Mouse (Mus musculus) limb, embryonic 14.5 days (tissue): Measurements from ENCODE around the gene Rpl32. TPM values are rescaled to one million over a fixed set of nuclear protein-coding genes. Genes with fewer than 3 reads are reported as not detected.
A peak's percentile ranks its signal among the peaks of the same experiment; 100 is the strongest.

Source experiments
- ATAC-seq: fragments of 200-750 bp; cut with Nextera tagmentation; 2 replicates; pipeline ENCODE4 v1.8.0; 2017; ENCODE audit warnings: low read depth, moderate number of reproducible peaks, moderate TSS enrichment; ENCODE audit not compliant: low FRiP score
- DNase-seq: peaks from one replicate; pipeline ENCODE4 v3.0.0-alpha.2; 2015; ENCODE audit warnings: low spot score
- H3K27ac ChIP-seq: fragments of 300-500 bp; sonication (generic); replicated peaks from 2 replicates; pipeline ENCODE4 v1.5.1; 2014; ENCODE audit warnings: low read depth, mild to moderate bottlenecking, low read length, moderate library complexity, mixed read lengths
- H3K27me3 ChIP-seq: fragments of 300-500 bp; sonication (generic); 2 replicates; pipeline ENCODE4 v1.6.1; 2014; ENCODE audit warnings: low read length, mixed read lengths; ENCODE audit not compliant: control insufficient read depth, insufficient read depth
- H3K36me3 ChIP-seq: fragments of 300-500 bp; sonication (generic); 2 replicates; pipeline ENCODE4 v1.6.1; 2014; ENCODE audit warnings: mild to moderate bottlenecking, low read length, moderate library complexity, mixed read lengths; ENCODE audit not compliant: control insufficient read depth, insufficient read depth
- H3K4me1 ChIP-seq: fragments of 300-500 bp; sonication (generic); 2 replicates; pipeline ENCODE4 v1.6.1; 2014; ENCODE audit warnings: antibody characterized with exemption, low read length, mixed read lengths; ENCODE audit not compliant: control insufficient read depth, insufficient read depth
- H3K4me2 ChIP-seq: fragments of 300-500 bp; sonication (generic); replicated peaks from 2 replicates; pipeline ENCODE4 v1.6.1; 2014; ENCODE audit warnings: low read depth, mild to moderate bottlenecking, low read length, moderate library complexity; ENCODE audit not compliant: severe bottlenecking
- H3K4me3 ChIP-seq: fragments of 300-500 bp; sonication (generic); replicated peaks from 2 replicates; pipeline ENCODE4 v1.5.1; 2014; ENCODE audit warnings: low read length
- H3K9ac ChIP-seq: fragments of 300-500 bp; sonication (generic); 2 replicates; pipeline ENCODE4 v1.6.1; 2014; ENCODE audit warnings: mild to moderate bottlenecking, low read depth, low read length, moderate library complexity; ENCODE audit not compliant: severe bottlenecking
- H3K9me3 ChIP-seq: fragments of 300-500 bp; sonication (generic); 2 replicates; pipeline ENCODE4 v1.6.1; 2016; ENCODE audit warnings: low read length; ENCODE audit not compliant: control insufficient read depth
- POLR2A ChIP-seq: fragments of 200-500 bp; IDR thresholded peaks from 2 replicates; pipeline ENCODE4 v1.8.0; 2012; ENCODE audit warnings: inconsistent platforms, mild to moderate bottlenecking, moderate library complexity, borderline replicate concordance; ENCODE audit not compliant: insufficient read depth, insufficient read length; ENCODE audit errors: extremely low read depth
- WGBS: fragments of 180-500 bp; shearing (Covaris S2); extraction: QIAGEN DNeasy Blood & Tissue Kit; methylation state at CpG from one replicate; pipeline ENCODE4 v1.1.7; 2014; 5-methylcytosine and 5-hydroxymethylcytosine counted together
- polyA plus RNA-seq, 2 experiments: library from polyadenylated mRNA; depleted of rRNA in 1 of 2; stranded (reverse) in 1 of 2; unstranded in 1 of 2; fragments of >200 nt; fragmentation: Nextera tagmentation in 1 of 2; extraction: Ambion mirVana in 1 of 2; gene quantifications; 2 replicates each; pipeline versions ENCODE4 v1.2.1 to v1.2.3; 2012 to 2014

Rpl32 gene
- polyA plus RNA-seq, 2 experiments = 2,604 to 2,685 TPM

DNA sequence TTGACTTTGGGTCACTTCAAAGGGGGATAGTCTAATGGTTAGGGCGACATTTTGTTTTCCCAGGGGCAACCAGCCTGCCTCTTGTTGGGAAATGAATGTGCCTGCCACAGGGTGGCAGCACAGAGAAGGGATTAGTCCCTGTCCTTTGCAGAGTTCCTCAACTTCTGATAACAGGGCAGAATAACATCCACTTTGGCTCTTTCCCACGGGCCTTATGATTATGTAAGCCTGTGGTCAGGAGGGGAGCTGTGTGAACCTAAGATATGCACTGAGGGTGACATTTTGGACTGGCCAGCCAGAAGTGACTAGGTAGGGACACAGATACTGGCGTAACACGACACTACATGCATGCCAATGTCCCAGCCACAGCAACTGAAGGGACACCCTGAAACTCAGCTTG is 5.6 kb upstream of the Rpl32 start:
- Histone ChIP-seq H3K9ac (no peak overlapping the region), H3K36me3 (no peaks in the 10 kb centered on the region), H3K27me3 (no peaks in the 10 kb centered on the region), H3K4me3 (no peak overlapping the region), H3K4me2 (no peak overlapping the region), H3K27ac (no peak overlapping the region), H3K4me1 (no peaks in the 10 kb centered on the region), H3K9me3 (no peaks in the 10 kb centered on the region)
- WGBS = 32% methylated on average over 4 of the region's 4 CpGs
- DNase-seq (peak; percentile 48), ATAC-seq (no peak)
- TF ChIP-seq POLR2A = no peak

DNA sequence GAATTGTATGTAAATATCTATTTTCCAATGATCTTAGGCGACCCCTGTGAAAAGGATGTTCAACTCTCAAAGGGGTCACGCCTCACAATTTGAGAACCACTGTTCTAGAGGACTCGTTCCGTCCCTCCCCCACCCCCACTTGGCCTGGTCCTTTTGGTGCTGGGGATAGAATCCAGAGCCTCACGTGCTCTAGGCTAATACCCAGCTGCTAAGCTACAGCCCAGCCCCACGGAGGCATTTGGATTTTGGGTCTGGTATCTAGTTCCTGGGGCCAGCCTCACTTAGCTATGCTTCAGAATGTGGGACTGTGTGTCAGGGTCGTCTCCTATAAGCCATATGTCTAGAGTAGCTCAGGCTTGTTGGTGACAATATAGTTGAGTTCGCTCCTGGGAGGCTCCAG is 3.1 kb upstream of the Rpl32 start:
- TF ChIP-seq POLR2A = no peak
- Histone ChIP-seq H3K27me3 (no peaks in the 10 kb centered on the region), H3K27ac (no peak overlapping the region), H3K9me3 (no peaks in the 10 kb centered on the region), H3K4me1 (peaks cover 9% of the 10 kb centered on the region), H3K9ac (no peak overlapping the region), H3K4me2 (no peak overlapping the region), H3K36me3 (peaks cover 10% of the 10 kb centered on the region), H3K4me3 (no peak overlapping the region)
- ATAC-seq = no peak
- 64% methylated on average over 8 of the region's 8 CpGs for WGBS
- DNase-seq = no peak

DNA sequence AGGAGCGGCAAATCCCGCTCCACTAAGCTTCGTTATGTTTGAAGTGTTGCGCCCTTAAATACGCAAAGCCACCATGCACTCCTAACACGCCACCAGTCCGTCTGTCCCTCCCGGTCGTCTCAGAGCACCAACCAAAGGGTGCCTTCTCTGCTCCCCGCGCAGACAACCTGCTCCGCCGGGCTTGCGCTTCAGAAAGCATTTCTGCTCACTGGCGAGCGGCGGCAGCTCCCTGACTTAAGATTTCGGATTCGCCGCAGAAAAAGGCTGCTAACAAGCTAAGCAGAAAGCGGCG is 405 bp downstream of the Rpl32 start:
- peak overlapping the region; percentile 98 for H3K27ac ChIP-seq
- under 1% methylated on average over 22 of the region's 22 CpGs for WGBS
- no peak for ATAC-seq
- no peak for DNase-seq
- peak overlapping the region; percentile 88 for H3K4me2 ChIP-seq
- H3K36me3 ChIP-seq = peaks cover 45% of the 10 kb centered on the region
- H3K4me3 ChIP-seq = peak overlapping the region; percentile 100
- H3K4me1 ChIP-seq = peaks cover 12% of the 10 kb centered on the region
- TF ChIP-seq POLR2A = no peak
- H3K9ac ChIP-seq = peak overlapping the region; percentile 99
- no peaks in the 10 kb centered on the region for H3K9me3 ChIP-seq
- H3K27me3 ChIP-seq = no peaks in the 10 kb centered on the region

DNA sequence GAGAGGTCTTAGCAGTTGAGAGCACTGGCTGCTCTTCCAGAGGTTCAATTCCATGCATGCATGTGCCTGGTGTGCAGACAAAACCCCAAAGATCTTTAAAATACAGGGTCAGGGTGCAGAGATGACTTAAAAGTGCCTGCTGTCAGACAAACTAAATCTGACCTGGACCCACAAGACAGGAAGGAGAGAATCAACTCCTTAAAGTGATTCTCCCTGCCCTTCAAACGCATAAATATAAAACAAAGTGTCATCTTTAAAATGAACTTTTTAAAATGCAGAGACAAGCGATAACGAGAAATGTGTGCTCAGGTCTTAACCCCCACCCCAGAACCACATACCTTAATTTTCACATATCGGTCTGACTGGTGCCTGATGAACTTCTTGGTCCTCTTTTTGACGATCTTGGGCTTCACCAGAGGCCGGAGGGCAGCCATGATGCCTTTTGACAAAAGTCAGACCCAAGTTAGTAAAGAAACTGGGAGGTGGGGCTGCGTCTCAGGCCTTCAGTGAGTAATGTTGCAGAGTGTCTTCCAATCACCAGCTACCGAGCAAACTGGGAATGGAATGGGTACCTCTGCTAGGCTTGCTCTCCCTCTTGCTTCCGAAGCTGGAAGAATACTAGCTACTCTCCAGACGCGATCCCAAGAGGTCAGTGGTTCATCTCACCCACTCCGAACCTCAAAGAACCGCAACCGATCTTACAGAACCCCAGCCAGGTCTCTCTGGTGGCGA is 917 bp downstream of the Rpl32 start:
- Histone ChIP-seq H3K27ac (peak overlapping the region; percentile 98), H3K4me1 (peaks cover 12% of the 10 kb centered on the region), H3K27me3 (no peaks in the 10 kb centered on the region), H3K9me3 (no peaks in the 10 kb centered on the region), H3K4me3 (peak overlapping the region; percentile 100), H3K4me2 (peak overlapping the region; percentile 88), H3K9ac (peak overlapping the region; percentile 99), H3K36me3 (peaks cover 50% of the 10 kb centered on the region)
- TF ChIP-seq POLR2A = no peak
- DNase-seq (no peak), ATAC-seq (no peak)
- 3% methylated on average over 15 of the region's 15 CpGs for WGBS

DNA sequence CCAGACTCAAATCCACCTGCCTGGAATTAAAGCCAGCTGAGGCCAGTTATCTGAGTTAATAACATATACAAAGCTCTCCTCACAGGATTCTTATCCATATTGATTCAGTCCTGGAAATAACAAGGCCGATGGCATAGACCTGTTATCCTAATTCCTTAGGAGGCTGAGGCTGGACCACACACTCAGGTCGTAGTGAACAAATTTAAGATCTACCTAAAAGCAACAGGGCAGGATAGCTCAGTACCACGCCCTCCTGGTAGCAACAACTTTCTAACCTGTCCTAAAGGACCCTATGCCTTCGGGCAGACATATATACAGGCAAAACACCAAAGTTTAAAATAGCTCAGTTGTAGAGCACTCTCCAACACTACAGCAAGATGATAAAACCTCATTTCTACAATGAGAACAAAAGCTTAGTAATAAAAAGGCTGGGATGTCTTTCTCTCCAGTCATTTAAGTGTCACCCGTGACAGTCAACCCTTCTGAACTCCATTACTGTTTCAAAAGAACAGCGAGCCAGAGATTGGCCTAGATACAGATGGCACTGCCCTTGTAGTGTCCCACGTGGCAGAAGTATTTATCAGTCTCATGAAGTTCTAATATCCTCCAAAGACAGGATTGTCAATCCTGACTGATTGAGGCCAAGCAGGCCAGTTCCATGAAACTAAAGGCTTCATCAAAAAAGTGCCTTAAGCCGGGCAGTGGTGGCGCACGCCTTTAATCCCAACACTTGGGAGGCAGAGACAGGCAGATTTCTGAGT is 3.9 kb downstream of the Rpl32 start:
- no peak for ATAC-seq
- no peaks in the 10 kb centered on the region for H3K27me3 ChIP-seq
- TF ChIP-seq POLR2A = no peak
- WGBS = 66% methylated on average over 10 of the region's 10 CpGs
- H3K36me3 ChIP-seq = peaks cover 79% of the 10 kb centered on the region
- H3K4me1 ChIP-seq = peaks cover 12% of the 10 kb centered on the region
- H3K4me2 ChIP-seq = no peak overlapping the region
- no peak for DNase-seq
- no peak overlapping the region for H3K9ac ChIP-seq
- no peaks in the 10 kb centered on the region for H3K9me3 ChIP-seq
- H3K4me3 ChIP-seq = no peak overlapping the region
- no peak overlapping the region for H3K27ac ChIP-seq
